Mouse (Mus musculus) limb, embryonic 13.5 days (tissue): ENCODE measurements around the gene Mzf1. TPM values are rescaled to one million over a fixed set of nuclear protein-coding genes. Genes with fewer than 3 reads are reported as not detected.

Experiments
- ATAC-seq: fragments of 200-750 bp; cut with Nextera tagmentation; 2 replicates; pipeline ENCODE4 v1.8.0; 2017; ENCODE audit warnings: low read depth, moderate number of reproducible peaks, moderate TSS enrichment; ENCODE audit not compliant: low FRiP score
- H3K27ac ChIP-seq: fragments of 300-500 bp; sonication (generic); 2 replicates; pipeline ENCODE4 v1.5.1; 2015; ENCODE audit warnings: inconsistent platforms, mild to moderate bottlenecking, moderate library complexity
- H3K27me3 ChIP-seq: fragments of 300-500 bp; sonication (generic); 2 replicates; pipeline ENCODE4 v1.6.1; 2015; ENCODE audit warnings: mild to moderate bottlenecking, inconsistent platforms
- H3K36me3 ChIP-seq: fragments of 300-500 bp; sonication (generic); 2 replicates; pipeline ENCODE4 v1.6.1; 2015; ENCODE audit warnings: inconsistent platforms, mild to moderate bottlenecking, moderate library complexity
- H3K4me1 ChIP-seq: fragments of 300-500 bp; sonication (generic); 2 replicates; pipeline ENCODE4 v1.6.1; 2015; ENCODE audit warnings: inconsistent platforms
- H3K4me2 ChIP-seq: fragments of 300-500 bp; sonication (generic); replicated peaks from 2 replicates; pipeline ENCODE4 v1.6.1; 2015; ENCODE audit warnings: inconsistent platforms, mild to moderate bottlenecking, moderate library complexity
- H3K4me3 ChIP-seq: fragments of 300-500 bp; sonication (generic); 2 replicates; pipeline ENCODE4 v1.5.1; 2015; ENCODE audit warnings: moderate library complexity, mild to moderate bottlenecking, inconsistent platforms
- H3K9ac ChIP-seq: fragments of 300-500 bp; sonication (generic); 2 replicates; pipeline ENCODE4 v1.6.1; 2015; ENCODE audit warnings: mild to moderate bottlenecking, inconsistent platforms
- H3K9me3 ChIP-seq: fragments of 300-500 bp; sonication (generic); 2 replicates; pipeline ENCODE4 v1.6.1; 2016; ENCODE audit warnings: inconsistent platforms
- WGBS: fragments of 180-500 bp; shearing (Covaris S2); methylation state at CpG from one replicate; pipeline ENCODE4 v1.1.7; 2015; 5-methylcytosine and 5-hydroxymethylcytosine counted together
- polyA plus RNA-seq: library from polyadenylated mRNA; unstranded; fragments of >200 nt; fragmentation: Nextera tagmentation; extraction: Ambion mirVana; gene quantifications from 2 replicates; pipeline ENCODE4 v1.2.1, GENCODE M21; 2015

Gene Mzf1
- polyA plus RNA-seq, 1 experiment from 2014 or later: 3.8 TPM

DNA sequence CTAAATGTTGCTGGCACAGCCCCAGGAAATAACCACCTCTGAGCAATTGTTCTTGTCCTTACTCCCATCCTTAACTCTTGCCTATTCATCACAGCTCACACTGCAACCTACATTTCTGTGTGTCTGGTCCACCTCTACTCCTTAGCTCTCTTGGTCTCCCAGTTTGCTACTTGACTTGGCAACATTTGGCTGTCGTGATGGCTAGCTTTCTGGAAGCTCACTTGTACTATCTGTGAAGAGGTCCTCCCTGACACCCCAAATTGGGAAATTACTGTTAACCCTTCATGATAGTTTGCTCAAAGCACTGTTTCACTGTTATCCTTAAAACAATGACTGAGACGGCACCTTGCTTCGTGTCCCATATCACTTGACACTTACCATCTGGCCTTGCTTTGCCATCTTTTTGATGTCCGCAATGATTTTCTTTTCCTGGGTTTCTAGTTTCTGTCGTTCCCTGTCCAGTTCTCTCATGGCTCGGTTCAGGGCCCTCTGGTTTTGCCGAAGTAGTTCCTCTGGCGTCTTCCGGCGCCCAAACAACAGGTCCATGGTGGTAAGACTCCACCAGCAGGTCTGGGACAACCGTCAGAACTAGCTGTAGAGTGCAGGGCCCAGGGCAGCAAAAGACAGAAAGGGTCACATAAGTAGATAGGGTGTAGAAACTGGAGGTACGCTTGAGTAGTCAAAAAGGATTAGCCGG, 21.0 kb downstream of the Mzf1 start:
- H3K27me3 ChIP-seq: no peaks in the 10 kb centered on the region
- peak overlapping the region; percentile 61 for H3K4me3 ChIP-seq
- peaks cover 67% of the 10 kb centered on the region for H3K36me3 ChIP-seq
- H3K4me1 ChIP-seq: peaks cover 40% of the 10 kb centered on the region
- H3K27ac ChIP-seq: peak overlapping the region; percentile 92
- ATAC-seq: no peak
- 52% methylated on average over 13 of the region's 13 CpGs for WGBS
- no peaks in the 10 kb centered on the region for H3K9me3 ChIP-seq
- peak overlapping the region; percentile 83 for H3K9ac ChIP-seq
- peak overlapping the region; percentile 88 for H3K4me2 ChIP-seq

DNA sequence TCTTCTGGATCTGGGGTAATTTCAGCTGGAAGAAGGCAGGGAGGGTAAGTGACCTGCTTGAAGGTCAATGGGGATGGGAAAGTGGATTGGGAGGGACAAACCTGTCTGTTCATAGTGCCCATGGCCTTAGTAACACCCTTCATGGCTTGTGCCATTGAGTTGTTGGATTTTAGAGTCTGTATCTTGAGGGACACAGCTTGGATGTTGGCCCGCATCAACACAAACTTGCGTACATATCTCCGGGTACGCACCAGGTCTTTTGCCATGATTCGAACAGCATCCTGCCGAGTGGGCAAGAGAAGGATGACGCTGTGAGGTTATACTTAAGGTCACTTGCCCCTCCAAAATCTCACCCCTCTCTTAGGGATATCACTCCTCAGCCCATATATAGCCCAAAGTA, 22.0 kb downstream of the Mzf1 start:
- WGBS: 92% methylated on average over 7 of the region's 7 CpGs

DNA sequence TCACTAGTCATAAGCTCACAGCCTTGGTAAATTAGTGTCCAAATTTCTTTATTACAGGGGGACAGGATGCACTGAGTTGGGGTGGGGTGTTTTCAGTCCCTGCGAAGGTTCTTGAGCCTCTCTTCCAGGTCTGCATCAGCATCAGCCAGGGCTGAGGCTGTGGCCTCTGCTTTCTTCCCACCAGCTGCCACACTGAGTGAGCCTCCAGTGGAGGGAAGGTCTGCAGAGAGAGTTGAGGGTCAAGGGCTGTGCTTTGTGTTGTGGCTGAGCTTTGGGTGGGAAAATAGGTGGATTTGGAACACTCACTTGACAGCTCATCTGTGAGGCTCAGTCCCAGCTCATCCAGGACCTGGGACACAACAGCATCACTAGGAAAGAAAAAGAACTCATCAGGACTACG, 22.6 kb downstream of the Mzf1 start:
- Histone ChIP-seq H3K4me1 (peaks cover 40% of the 10 kb centered on the region), H3K9ac (no peak overlapping the region; the same call in 1 of the 2 replicates), H3K4me2 (no peak overlapping the region), H3K4me3 (no peak overlapping the region), H3K27me3 (no peaks in the 10 kb centered on the region), H3K9me3 (no peaks in the 10 kb centered on the region), H3K27ac (no peak overlapping the region), H3K36me3 (peaks cover 83% of the 10 kb centered on the region)
- 82% methylated on average over 2 of the region's 2 CpGs for WGBS
- ATAC-seq: no peak

More for the DNA sequence above, 22.0 kb downstream of the Mzf1 start:
- Histone ChIP-seq H3K36me3 (peaks cover 78% of the 10 kb centered on the region), H3K9me3 (no peaks in the 10 kb centered on the region), H3K9ac (peak overlapping the region; percentile 31; the same call in 1 of the 2 replicates), H3K27me3 (no peaks in the 10 kb centered on the region), H3K4me2 (no peak overlapping the region), H3K4me1 (peaks cover 39% of the 10 kb centered on the region), H3K4me3 (no peak overlapping the region), H3K27ac (no peak overlapping the region)
- ATAC-seq: no peak

DNA sequence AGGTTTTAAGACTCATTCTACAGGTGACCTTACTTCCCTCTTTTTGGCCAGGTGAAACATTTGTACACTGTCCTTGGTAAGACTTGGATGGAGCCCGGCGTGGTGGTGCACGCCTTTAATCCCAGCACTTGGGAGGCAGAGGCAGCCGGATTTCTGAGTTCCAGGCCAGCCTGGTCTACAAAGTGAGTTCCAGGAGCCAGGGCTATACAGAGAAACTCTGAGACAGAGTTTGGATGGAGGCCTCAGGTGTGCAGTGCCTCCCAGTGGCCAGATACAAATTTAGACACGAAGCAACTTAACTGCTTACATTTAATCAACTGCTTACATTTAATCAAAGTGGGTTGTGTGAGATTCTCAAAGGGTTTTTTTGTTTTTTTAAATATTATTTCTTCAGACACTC, 23.5 kb downstream of the Mzf1 start:
- H3K4me1 ChIP-seq: peaks cover 40% of the 10 kb centered on the region
- no peak overlapping the region for H3K4me2 ChIP-seq
- WGBS: 73% methylated on average over 5 of the region's 5 CpGs
- peaks cover 87% of the 10 kb centered on the region for H3K36me3 ChIP-seq
- H3K27me3 ChIP-seq: no peaks in the 10 kb centered on the region
- no peak overlapping the region for H3K9ac ChIP-seq
- no peak for ATAC-seq
- no peaks in the 10 kb centered on the region for H3K9me3 ChIP-seq
- no peak overlapping the region for H3K4me3 ChIP-seq
- H3K27ac ChIP-seq: no peak overlapping the region

DNA sequence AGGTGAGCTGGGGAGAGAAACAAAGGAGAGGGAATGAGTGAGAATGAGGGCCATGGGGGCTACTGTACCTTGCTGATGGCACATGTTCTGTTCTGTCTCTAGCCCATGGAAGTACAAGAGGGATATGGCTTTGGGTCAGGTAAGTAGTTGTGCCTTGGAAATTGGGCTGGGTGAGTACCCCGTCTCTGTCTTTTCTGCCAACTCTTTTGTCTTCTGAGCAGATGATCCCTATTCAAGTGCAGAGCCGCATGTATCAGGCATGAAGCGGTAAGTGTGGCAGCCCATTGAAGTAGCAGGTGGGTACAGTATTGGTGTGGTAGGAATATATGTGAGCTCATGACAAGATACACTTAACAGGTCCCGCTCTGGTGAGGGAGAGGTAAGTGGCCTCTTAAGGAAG, 25.6 kb downstream of the Mzf1 start:
- Histone ChIP-seq H3K9me3 (no peaks in the 10 kb centered on the region), H3K36me3 (peaks cover 83% of the 10 kb centered on the region), H3K9ac (no peak overlapping the region), H3K27me3 (no peaks in the 10 kb centered on the region), H3K4me1 (peaks cover 32% of the 10 kb centered on the region), H3K4me3 (no peak overlapping the region), H3K27ac (no peak overlapping the region; the same call in 1 of the 2 replicates), H3K4me2 (no peak overlapping the region)
- WGBS: 91% methylated on average over 4 of the region's 4 CpGs
- no peak for ATAC-seq

DNA sequence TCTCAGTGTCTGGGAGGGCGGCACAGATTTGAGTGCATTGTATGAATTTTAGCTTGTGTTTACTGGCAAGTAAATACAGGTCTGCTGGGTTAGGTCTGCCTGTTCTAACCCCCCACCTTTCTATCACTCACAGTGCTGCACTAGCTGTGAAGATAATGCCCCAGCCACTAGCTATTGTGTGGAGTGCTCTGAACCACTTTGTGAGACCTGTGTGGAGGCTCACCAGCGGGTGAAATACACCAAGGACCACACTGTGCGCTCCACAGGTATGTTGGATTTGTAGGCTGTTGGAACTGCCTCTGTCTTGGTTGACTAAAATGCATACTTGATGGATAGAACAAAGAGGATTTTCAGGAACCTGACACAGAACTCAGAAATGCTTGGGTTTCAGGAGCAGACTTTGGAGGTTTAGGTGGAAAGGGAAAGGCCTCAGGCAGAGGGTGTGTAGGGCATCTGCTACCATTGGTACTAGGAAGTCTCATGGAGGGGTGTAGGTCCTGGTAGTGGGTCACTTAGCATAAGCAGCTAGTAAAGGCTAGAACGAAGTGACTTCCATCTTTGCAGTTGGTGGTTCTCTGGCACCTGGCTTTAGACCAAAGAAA, 29.0 kb downstream of the Mzf1 start:
- peaks cover 22% of the 10 kb centered on the region for H3K4me1 ChIP-seq
- ATAC-seq: no peak
- peak overlapping the region; percentile 100 for H3K4me2 ChIP-seq
- 34% methylated on average over 4 of the region's 4 CpGs for WGBS
- peak overlapping the region; percentile 98 for H3K9ac ChIP-seq
- no peaks in the 10 kb centered on the region for H3K9me3 ChIP-seq
- no peaks in the 10 kb centered on the region for H3K27me3 ChIP-seq
- peak overlapping the region; percentile 99; the same call in 1 of the 2 replicates for H3K27ac ChIP-seq
- peaks cover 53% of the 10 kb centered on the region for H3K36me3 ChIP-seq
- peak overlapping the region; percentile 84 for H3K4me3 ChIP-seq

DNA sequence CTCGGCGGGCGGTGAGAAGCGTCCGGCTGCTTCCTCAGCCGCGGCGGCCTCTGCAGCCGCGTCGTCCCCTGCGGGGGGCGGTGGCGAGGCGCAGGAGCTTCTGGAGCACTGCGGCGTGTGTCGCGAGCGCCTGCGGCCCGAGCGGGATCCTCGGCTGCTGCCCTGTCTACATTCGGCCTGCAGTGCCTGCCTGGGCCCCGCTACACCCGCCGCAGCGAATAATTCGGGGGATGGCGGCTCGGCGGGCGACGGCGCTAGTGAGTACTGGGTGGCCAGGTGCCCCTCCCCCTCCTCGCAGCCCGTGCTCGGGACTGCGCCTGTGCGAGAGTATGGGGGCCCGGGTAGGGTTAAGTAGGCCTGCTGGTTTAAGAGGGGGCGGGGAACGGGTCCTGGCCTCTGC, 29.8 kb downstream of the Mzf1 start:
- peaks cover 45% of the 10 kb centered on the region for H3K36me3 ChIP-seq
- no peaks in the 10 kb centered on the region for H3K9me3 ChIP-seq
- H3K9ac ChIP-seq: peak overlapping the region; percentile 98
- H3K4me2 ChIP-seq: peak overlapping the region; percentile 100
- H3K4me1 ChIP-seq: peaks cover 22% of the 10 kb centered on the region
- ATAC-seq: peak; percentile 58
- no peaks in the 10 kb centered on the region for H3K27me3 ChIP-seq
- under 1% methylated on average over 37 of the region's 44 CpGs for whole genome bisulfite sequencing
- peak overlapping the region; percentile 84 for H3K4me3 ChIP-seq
- H3K27ac ChIP-seq: peak overlapping the region; percentile 99

DNA sequence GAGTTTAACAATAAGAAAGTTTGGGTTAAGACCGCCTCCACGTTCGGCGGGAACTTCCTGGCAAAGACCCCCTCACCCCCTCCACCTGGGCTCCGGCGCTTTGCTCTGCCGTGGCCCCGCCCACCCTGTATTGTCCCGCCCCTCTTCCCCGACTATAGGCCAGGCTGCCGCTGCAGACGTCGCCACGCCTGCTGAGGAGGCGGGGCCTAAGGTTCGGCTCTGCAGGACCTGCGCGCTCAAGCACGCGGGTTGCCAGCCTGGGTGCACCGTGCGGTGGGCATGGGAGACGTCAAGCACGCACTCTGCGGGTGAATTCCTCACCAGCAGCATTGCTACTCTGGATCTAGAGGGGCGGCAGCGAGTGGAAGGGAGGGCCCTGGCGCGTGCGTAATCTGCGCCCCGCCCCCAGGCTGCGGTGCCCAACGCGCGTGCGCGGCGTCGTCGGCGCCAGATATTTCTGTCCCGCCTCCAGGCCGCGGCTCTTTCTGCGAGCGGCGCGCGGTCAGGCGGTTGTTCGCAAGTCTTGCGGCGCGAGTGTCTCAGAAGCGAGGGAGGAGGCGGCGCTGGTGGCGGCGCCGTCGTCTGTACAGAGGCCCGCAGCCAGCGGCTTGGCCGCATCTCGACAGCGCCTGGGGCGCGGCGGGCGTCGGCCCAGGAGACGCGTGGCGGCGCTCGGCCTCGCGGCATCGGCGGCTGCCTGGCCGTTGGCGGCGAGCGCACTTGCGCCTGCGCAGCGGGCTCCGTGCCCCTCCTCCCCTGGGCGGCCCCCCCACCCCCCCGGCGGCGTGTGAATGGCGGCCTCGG, 30.4 kb downstream of the Mzf1 start:
- Histone ChIP-seq H3K4me2 (peak overlapping the region; percentile 100), H3K9ac (peak overlapping the region; percentile 98), H3K27me3 (no peaks in the 10 kb centered on the region), H3K4me1 (peaks cover 22% of the 10 kb centered on the region), H3K4me3 (peak overlapping the region; percentile 84), H3K9me3 (no peaks in the 10 kb centered on the region), H3K27ac (peak overlapping the region; percentile 99), H3K36me3 (peaks cover 38% of the 10 kb centered on the region)
- under 1% methylated on average over 67 of the region's 95 CpGs for WGBS
- ATAC-seq: peak; percentile 88

DNA sequence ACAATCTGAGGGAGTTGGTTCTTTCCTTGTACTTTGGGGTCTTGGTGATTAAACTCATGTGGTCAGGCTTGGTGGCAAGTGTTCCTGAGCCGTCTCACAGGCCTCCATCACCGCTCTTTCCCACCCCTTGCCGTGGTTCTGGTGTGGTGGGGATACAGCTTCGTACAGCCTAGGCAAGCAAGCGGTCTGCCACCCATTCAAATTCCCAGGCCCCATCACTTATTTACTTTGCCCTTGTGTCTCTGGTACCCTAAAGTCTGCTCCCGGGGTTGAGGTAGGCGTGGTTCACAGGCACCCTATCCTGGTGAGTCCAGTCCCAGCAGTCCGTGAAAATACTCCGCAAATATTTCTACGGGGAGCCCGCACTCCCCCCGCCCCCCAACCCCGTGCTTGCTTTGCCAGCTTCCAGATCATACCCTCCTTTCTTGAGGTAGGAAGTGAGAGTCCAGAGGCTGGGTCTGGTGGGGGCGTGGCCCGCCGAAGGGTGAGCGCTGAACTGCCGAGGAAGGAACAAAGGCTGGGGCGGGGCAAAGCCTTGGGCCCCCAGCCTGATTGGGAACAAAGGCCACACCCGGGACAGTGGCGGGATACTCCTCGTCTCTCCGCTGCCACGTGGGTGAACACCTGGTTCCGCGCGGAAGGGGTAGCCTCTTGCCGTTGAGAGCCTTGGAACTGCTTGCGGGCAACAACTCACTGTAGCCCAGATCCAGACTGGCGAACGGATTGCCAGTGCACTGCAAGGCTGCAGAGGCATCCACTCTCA, 31.6 kb downstream of the Mzf1 start:
- peak overlapping the region; percentile 100 for H3K4me2 ChIP-seq
- WGBS: 3% methylated on average over 30 of the region's 31 CpGs
- H3K27me3 ChIP-seq: no peaks in the 10 kb centered on the region
- no peaks in the 10 kb centered on the region for H3K9me3 ChIP-seq
- peak overlapping the region; percentile 84 for H3K4me3 ChIP-seq
- peak overlapping the region; percentile 99 for H3K27ac ChIP-seq
- peak overlapping the region; percentile 74 for H3K9ac ChIP-seq
- peak; percentile 71 for ATAC-seq
- H3K4me1 ChIP-seq: peaks cover 22% of the 10 kb centered on the region
- H3K36me3 ChIP-seq: peaks cover 27% of the 10 kb centered on the region

DNA sequence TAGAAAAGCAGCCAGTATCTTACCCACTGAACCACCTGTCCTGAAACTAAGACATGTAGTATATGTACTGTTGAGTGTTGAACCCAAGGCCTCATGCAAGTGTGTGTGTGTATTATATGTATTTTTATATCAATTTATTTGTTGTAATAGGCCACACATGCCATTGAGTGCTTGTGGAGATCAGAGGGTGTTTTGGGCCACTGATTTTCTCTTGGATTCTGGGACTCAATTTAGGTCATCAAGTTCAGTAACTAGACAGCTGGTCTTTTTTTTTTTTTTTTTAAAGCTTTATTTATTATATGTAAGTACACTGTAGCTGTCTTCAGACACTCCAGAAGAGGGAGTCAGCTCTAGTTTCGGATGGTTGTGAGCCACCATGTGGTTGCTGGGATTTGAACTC, 39.3 kb downstream of the Mzf1 start:
- Histone ChIP-seq H3K27ac (no peak overlapping the region), H3K27me3 (no peaks in the 10 kb centered on the region), H3K4me2 (no peak overlapping the region), H3K4me1 (peaks cover 5% of the 10 kb centered on the region), H3K9ac (no peak overlapping the region), H3K36me3 (no peaks in the 10 kb centered on the region), H3K9me3 (no peaks in the 10 kb centered on the region), H3K4me3 (no peak overlapping the region)
- no peak for ATAC-seq
- WGBS: 71% methylated on average over 1 of the region's 1 CpGs

DNA sequence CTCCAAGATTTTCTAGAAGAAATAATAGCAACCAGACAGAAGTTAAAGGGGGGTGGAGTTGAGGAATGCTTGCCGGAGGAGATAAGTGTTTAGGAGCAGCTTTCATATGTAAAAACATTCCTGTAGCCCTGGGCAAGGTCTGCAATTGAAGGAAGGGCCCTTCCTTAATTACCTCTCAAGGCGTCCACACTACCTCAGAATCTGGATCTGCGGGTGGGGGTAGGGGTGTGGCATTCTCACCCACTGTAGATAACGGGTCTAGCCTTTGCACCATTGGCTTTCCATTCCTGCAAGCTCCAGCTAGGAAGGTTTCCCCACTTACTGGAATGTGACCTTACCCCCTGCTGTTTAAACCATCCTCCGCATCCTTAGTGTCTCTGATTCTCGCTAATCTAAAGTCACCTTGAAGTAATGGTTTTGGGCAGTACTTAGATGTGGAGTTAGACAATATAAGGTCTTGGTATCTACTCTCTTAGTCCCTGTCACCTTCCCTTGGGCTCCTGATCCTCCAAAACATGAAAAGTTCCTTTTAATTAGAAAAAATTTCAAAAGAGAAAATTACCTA, 40.2 kb downstream of the Mzf1 start:
- Histone ChIP-seq H3K27me3 (no peaks in the 10 kb centered on the region), H3K4me2 (no peak overlapping the region), H3K4me3 (no peak overlapping the region), H3K27ac (no peak overlapping the region), H3K4me1 (peaks cover 6% of the 10 kb centered on the region), H3K9me3 (no peaks in the 10 kb centered on the region), H3K9ac (no peak overlapping the region), H3K36me3 (no peaks in the 10 kb centered on the region)
- ATAC-seq: no peak
- WGBS: 35% methylated on average over 6 of the region's 6 CpGs
